Mouse (Mus musculus): ENCODE results near the gene Tll1. TPM values are rescaled to one million over a fixed set of nuclear protein-coding genes. Genes with fewer than 3 reads are reported as not detected.

Gene Tll1
- polyA plus RNA-seq (2014; fragmentation: Illumina TruSeq; extraction: RNeasy Lipid Tissue Mini Kit (QIAGEN cat#74804); ENCODE audit: low replicate concordance), result 0.89 TPM

DNA sequence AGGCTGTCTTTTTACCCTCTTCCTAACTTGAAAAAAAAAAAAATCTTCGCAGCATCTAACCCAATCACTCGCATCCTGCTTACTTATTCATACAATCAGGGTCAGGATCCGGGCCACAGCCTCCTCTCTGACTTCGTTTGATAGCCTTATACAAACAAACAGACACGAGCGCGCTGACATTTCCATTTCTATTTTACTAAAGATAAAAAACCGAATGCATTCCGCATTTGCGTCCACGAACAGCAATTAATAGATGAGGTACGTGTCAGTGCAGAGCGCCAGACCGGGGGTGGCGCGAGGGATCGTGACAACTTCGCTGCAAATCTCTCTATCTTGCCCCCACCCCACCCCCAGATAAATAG lies at the start of gene Tll1:
TSS of gene Tll1 (minus strand) at position 248 of the 362 bp plus-strand sequence.

Measured in small intestine, adult 10 weeks (tissue).